Mouse (Mus musculus) hindbrain, embryonic 13.5 days (tissue): ENCODE data around the gene Csnk1g2. TPM values are rescaled to one million over a fixed set of nuclear protein-coding genes. Genes with fewer than 3 reads are reported as not detected.
A peak's percentile ranks its signal among the peaks of the same experiment; 100 is the strongest.

Experiments used
- ATAC-seq: fragments of 200-750 bp; cut with Nextera tagmentation; 2 replicates; pipeline ENCODE4 v1.8.0; 2017; ENCODE audit warnings: moderate TSS enrichment; ENCODE audit not compliant: low FRiP score
- H3K27ac ChIP-seq: fragments of 300-500 bp; sonication (generic); 2 replicates; pipeline ENCODE4 v1.5.1; 2015; ENCODE audit warnings: inconsistent platforms, mild to moderate bottlenecking, moderate library complexity
- H3K27me3 ChIP-seq: fragments of 300-500 bp; sonication (generic); 2 replicates; pipeline ENCODE4 v1.6.1; 2015; ENCODE audit warnings: mild to moderate bottlenecking, inconsistent platforms
- H3K36me3 ChIP-seq: fragments of 300-500 bp; sonication (generic); 2 replicates; pipeline ENCODE4 v1.6.1; 2015; ENCODE audit warnings: mild to moderate bottlenecking, inconsistent platforms
- H3K4me1 ChIP-seq: fragments of 300-500 bp; sonication (generic); replicated peaks from 2 replicates; pipeline ENCODE4 v1.6.1; 2015; ENCODE audit warnings: inconsistent platforms
- H3K4me2 ChIP-seq: fragments of 300-500 bp; sonication (generic); 2 replicates; pipeline ENCODE4 v1.6.1; 2015; ENCODE audit warnings: inconsistent platforms, mild to moderate bottlenecking, moderate library complexity
- H3K4me3 ChIP-seq: fragments of 300-500 bp; sonication (generic); 2 replicates; pipeline ENCODE4 v1.5.1; 2015; ENCODE audit warnings: mild to moderate bottlenecking, inconsistent platforms
- H3K9ac ChIP-seq: fragments of 300-500 bp; sonication (generic); 2 replicates; pipeline ENCODE4 v1.6.1; 2015; ENCODE audit warnings: mild to moderate bottlenecking, inconsistent platforms
- H3K9me3 ChIP-seq: fragments of 300-500 bp; sonication (generic); 2 replicates; pipeline ENCODE4 v1.6.1; 2016; ENCODE audit warnings: inconsistent platforms
- WGBS: fragments of 180-500 bp; shearing (Covaris S2); methylation state at CpG from one replicate; pipeline ENCODE4 v1.1.7; 2015; 5-methylcytosine and 5-hydroxymethylcytosine counted together
- polyA plus RNA-seq: library from polyadenylated mRNA; unstranded; fragments of >200 nt; fragmentation: Nextera tagmentation; extraction: Ambion mirVana; gene quantifications from 2 replicates; pipeline ENCODE4 v1.2.1, GENCODE M21; 2015

Csnk1g2 gene
- polyA plus RNA-seq, 1 experiment from 2014 or later, result 102 TPM

DNA sequence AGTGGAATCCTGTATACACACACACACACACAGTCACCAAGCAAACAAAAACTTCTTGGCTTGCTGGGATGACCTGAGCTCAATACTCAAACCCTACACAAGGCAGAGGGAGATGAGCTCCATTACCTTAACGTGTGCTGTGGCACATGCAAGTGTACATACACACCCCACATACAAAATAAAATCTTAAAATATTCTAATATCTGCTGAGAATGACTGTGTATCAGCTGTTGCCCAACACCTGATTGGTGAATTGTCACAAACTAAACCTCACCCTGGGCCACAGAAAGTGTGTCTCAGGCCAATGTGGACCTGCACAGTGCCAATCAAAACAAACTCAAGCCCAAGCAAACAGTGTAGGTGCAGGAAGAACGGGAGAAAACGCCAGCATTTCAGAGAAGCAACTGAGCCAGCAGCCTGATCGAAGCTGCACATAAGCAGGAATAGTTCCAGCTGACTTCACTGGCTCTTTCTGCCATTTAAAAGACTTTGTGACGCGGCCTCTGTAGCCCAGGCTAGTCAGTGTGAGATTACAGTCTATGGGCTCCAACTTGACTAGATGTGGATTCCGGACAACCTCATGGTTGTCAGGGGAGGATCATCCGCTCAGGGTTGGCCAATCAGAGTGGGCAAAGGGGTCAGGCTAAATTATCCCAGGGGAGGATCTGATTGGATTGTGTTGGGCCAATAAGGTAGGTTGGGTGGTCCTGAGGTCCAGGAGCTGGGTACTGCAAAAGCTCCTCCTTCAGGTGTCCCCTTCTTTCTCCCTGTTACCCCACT lies 3.0 kb upstream of the Csnk1g2 start:
- 37% methylated on average over 8 of the region's 8 CpGs for WGBS
- no peak overlapping the region for H3K4me2 ChIP-seq
- H3K9me3 ChIP-seq, result no peaks in the 10 kb centered on the region
- no peak overlapping the region for H3K4me3 ChIP-seq
- no peak overlapping the region for H3K27ac ChIP-seq
- ATAC-seq, result no peak
- no peaks in the 10 kb centered on the region for H3K27me3 ChIP-seq
- peaks cover 18% of the 10 kb centered on the region for H3K36me3 ChIP-seq
- no peak overlapping the region for H3K9ac ChIP-seq
- peaks cover 25% of the 10 kb centered on the region for H3K4me1 ChIP-seq

DNA sequence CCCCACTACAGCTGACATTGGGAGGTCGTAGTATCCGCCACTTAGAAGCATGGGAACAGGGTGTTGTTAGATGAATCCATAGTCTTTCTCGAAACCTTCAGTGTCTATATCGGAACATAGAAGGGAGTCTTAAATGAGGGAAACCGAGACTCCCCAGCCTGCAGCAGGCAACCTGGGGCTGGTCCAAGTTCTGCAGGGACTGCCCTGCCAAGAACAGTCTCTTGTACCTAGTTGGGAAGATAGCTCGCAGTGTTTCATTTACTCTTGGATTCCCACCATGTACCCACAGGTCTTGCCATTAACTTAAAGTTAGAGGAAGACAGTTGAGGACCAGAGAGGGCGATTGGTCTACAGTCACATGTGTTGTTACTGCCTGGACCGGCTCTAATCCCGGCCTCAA lies 2.3 kb upstream of the Csnk1g2 start:
- 87% methylated on average over 9 of the region's 9 CpGs for whole genome bisulfite sequencing
- Histone ChIP-seq H3K9me3 (no peaks in the 10 kb centered on the region), H3K36me3 (peaks cover 11% of the 10 kb centered on the region), H3K27me3 (no peaks in the 10 kb centered on the region), H3K4me2 (no peak overlapping the region), H3K4me3 (no peak overlapping the region), H3K27ac (no peak overlapping the region), H3K4me1 (peaks cover 32% of the 10 kb centered on the region), H3K9ac (no peak overlapping the region)
- ATAC-seq, result no peak

DNA sequence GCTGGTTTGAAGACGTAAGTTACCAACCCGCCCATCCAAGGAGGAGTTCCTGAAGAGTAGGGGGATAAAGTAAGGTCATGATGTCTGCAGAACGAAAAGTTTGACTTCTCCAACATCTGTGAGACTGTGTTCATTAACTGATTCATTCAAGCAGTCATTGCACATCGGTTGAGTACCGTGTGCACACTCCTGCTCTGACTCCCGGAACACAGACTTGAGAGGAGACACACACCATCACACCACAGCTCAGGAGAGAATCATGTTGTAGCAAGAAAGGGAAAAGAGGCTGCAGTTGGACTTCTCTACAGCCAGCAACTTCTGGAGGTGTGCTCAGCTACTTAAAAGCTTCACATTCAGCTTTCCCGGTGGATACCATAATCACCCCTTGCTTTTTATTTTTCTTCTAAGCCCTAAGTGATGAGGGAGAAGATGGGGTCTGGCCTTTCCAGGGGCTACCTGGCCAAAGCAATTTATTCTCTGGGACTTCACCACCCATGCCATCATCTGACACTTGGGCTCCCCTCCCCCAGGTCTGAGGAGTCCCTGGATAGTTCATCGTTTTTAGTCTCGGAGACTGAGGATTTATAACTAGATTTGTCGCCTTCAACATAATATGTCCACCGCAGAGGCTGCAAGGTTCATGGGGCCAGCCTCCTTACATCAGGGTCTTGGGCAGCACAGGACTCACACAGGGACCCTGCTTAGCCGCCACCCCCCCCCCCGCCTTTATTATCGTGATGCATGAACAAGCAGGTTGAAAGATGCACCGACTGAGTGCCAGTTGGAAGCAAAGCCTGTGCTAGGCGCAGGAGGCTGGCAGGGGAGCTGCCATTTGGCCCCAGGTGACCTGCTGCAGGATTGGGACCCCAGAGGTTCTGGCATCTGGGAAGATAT lies 1.6 kb upstream of the Csnk1g2 start:
- no peaks in the 10 kb centered on the region for H3K9me3 ChIP-seq
- H3K4me3 ChIP-seq, result peak overlapping the region; percentile 81
- WGBS, result 58% methylated on average over 16 of the region's 16 CpGs
- H3K27ac ChIP-seq, result peak overlapping the region; percentile 96
- H3K36me3 ChIP-seq, result peaks cover 4% of the 10 kb centered on the region
- peaks cover 38% of the 10 kb centered on the region for H3K4me1 ChIP-seq
- no peaks in the 10 kb centered on the region for H3K27me3 ChIP-seq
- peak overlapping the region; percentile 69 for H3K9ac ChIP-seq
- peak overlapping the region; percentile 68 for H3K4me2 ChIP-seq
- ATAC-seq, result no peak

DNA sequence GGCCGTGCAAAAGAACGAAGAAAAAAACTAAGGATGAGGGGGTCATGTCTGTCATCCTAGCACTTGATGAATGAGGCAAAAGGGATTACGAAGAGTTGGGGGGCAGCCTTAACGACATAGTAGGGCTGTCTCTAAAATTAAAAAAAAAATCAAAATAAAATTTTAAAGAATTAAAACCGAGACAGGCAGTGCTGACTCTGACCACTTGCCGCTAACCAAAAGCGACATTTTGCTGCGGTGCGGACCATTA lies 1.0 kb upstream of the Csnk1g2 start:
- H3K36me3 ChIP-seq, result no peaks in the 10 kb centered on the region
- 3% methylated on average over 9 of the region's 9 CpGs for WGBS
- no peaks in the 10 kb centered on the region for H3K27me3 ChIP-seq
- peak overlapping the region; percentile 81 for H3K4me3 ChIP-seq
- H3K4me2 ChIP-seq, result peak overlapping the region; percentile 68
- H3K4me1 ChIP-seq, result peaks cover 42% of the 10 kb centered on the region
- peak overlapping the region; percentile 69 for H3K9ac ChIP-seq
- H3K27ac ChIP-seq, result peak overlapping the region; percentile 96
- ATAC-seq, result no peak; the same call in 1 of the 2 replicates
- no peaks in the 10 kb centered on the region for H3K9me3 ChIP-seq

DNA sequence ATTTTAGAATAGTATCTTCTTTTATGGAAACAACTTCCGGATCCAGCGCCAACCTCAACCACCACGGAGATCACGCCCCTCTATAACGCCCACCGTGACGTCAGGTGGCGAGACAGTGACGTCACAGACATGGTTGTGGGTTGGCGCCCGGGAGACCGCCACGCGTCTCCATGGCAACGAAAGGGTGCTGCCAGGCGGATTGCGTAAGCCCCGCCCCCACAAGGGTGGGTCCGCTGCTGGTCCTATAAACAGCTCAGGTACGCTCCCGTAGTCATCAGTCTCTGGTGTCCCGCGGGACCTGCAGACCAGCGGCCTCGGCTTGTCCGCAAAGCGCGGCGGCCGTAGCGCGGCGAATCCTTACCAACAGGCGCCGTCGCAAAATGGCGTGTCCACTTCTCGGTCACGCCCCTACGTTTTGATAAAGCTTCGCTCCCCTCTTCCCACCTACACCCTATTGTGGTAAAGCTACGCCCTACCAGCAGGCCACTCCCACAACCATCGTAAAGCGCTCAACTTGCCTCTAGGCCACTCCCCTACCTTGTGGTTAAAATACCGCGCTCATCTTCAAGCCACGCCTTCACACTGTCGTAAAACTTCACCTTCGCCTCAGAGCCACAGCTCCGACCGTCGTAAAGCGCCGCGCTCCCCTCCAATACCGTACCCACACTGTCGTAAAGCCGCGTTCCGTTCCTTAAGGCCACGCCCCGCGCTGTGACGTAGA lies 538 bp upstream of the Csnk1g2 start:
- H3K4me2 ChIP-seq, result peak overlapping the region; percentile 68
- H3K27ac ChIP-seq, result peak overlapping the region; percentile 96
- no peaks in the 10 kb centered on the region for H3K36me3 ChIP-seq
- peak overlapping the region; percentile 81 for H3K4me3 ChIP-seq
- under 1% methylated on average over 64 of the region's 64 CpGs for WGBS
- ATAC-seq, result peak; percentile 95
- peak overlapping the region; percentile 97 for H3K9ac ChIP-seq
- H3K4me1 ChIP-seq, result peaks cover 42% of the 10 kb centered on the region
- no peaks in the 10 kb centered on the region for H3K9me3 ChIP-seq
- H3K27me3 ChIP-seq, result no peaks in the 10 kb centered on the region

DNA sequence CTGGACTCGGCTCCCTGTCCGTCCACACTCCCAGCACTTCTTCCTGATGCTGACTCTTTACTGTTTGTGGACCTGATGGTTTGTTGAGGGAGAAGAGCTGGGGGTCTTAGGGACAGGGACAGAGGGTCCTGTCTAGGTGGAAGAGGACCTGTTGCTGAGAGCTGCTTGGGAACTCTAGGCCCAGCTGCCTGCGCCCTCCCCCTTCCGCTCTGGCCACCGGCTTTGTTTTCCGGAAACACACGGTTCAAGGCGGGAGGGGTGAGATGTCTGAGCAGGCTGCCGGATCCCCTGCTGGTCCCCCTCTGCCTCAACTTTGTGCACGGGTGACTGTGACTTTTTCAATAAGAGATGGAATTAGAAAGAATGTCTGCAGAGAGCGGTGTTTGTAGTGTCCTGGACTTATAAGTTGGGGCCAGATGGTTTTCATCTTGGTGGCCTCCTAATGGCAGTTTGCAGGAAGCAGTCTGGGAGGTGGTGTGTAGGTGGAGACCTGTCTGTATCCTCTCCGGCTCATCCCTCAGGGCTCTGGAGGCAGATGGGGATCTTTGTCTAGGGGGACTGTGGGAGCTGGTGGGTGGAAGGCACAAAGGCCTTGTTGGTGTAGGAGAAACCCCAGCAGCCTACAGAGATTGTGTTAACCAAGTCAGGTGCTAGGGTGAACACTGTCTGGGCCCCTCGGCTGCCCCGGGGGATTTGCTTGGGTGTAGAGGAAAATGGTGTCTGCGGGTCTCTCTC lies 986 bp downstream of the Csnk1g2 start:
- no peak for ATAC-seq
- peaks cover 57% of the 10 kb centered on the region for H3K4me1 ChIP-seq
- H3K27ac ChIP-seq, result peak overlapping the region; percentile 96
- no peaks in the 10 kb centered on the region for H3K27me3 ChIP-seq
- H3K4me3 ChIP-seq, result peak overlapping the region; percentile 81
- peak overlapping the region; percentile 97 for H3K9ac ChIP-seq
- 19% methylated on average over 15 of the region's 15 CpGs for WGBS
- H3K4me2 ChIP-seq, result peak overlapping the region; percentile 98
- H3K36me3 ChIP-seq, result no peaks in the 10 kb centered on the region
- no peaks in the 10 kb centered on the region for H3K9me3 ChIP-seq

- Histone ChIP-seq H3K9me3 (no peaks in the 10 kb centered on the region), H3K4me2 (no peak overlapping the region), H3K4me1 (peaks cover 75% of the 10 kb centered on the region), H3K36me3 (no peaks in the 10 kb centered on the region; the same call in 1 of the 2 replicates), H3K9ac (0 out of 2 replicates have a peak overlapping the region, but pooled peaks have one; percentile 20), H3K27me3 (no peaks in the 10 kb centered on the region), H3K27ac (no peak overlapping the region), H3K4me3 (no peak overlapping the region)
- ATAC-seq, result no peak
- 97% methylated on average over 4 of the region's 4 CpGs for WGBS
These were observed 3.1 kb downstream of the Csnk1g2 start for GRCm38 (mm10) chr10:80625764-80626163.

- no peak for ATAC-seq
- Histone ChIP-seq H3K4me3 (no peak overlapping the region), H3K27me3 (no peaks in the 10 kb centered on the region), H3K4me2 (no peak overlapping the region), H3K36me3 (peaks cover 9% of the 10 kb centered on the region; the same call in 1 of the 2 replicates), H3K9me3 (no peaks in the 10 kb centered on the region), H3K27ac (peak overlapping the region; percentile 40; the same call in 1 of the 2 replicates), H3K9ac (peak overlapping the region; percentile 58), H3K4me1 (peaks cover 67% of the 10 kb centered on the region)
- 69% methylated on average over 2 of the region's 2 CpGs for WGBS
These were observed 5.0 kb downstream of the Csnk1g2 start for GRCm38 (mm10) chr10:80627685-80628084.

DNA sequence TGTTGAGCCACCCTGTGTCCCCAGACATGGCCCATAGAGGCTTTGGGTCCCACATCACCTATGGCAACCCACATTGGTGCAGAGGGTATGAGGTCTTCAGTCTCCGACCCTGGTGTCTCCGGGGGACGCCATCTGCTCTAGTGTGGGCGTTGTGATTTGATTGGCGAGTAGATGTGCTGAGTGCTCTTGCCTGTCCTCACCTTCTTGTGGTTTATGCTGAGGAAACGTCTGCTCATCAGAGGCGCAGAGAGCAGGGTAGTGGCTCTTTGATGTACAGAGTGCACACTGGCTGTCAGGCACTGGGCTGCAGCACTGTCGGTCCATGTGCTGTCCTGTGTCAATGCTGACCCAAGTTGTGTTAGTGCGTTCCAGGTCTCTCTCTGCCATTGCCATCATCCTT lies 6.3 kb downstream of the Csnk1g2 start:
- Histone ChIP-seq H3K27me3 (no peaks in the 10 kb centered on the region), H3K9ac (peak overlapping the region; percentile 36; the same call in 1 of the 2 replicates), H3K4me2 (no peak overlapping the region), H3K9me3 (no peaks in the 10 kb centered on the region), H3K27ac (peak overlapping the region; percentile 35; the same call in 1 of the 2 replicates), H3K36me3 (peaks cover 11% of the 10 kb centered on the region), H3K4me3 (no peak overlapping the region), H3K4me1 (peaks cover 58% of the 10 kb centered on the region)
- 79% methylated on average over 9 of the region's 9 CpGs for whole genome bisulfite sequencing
- no peak for ATAC-seq

DNA sequence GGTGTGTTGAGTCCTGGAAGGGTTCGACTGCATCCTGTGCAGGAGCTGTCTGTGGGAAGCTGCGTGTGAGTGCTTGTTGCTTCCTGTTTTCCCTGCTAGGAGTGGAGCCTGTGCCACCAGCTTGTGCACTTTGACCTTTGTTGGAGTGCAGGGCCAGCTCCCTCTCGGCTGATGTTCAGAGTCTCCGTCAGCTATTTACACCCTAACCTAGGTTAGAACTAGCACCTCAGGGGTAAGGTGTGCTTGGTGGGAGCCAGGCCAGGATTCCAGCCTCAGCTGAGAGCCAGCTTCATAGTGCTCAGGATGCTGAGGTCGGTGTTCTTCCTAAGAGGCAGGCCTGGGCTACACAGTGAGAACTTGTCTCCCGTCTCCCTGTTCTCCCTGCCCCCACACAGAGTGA lies 12.7 kb downstream of the Csnk1g2 start:
- Histone ChIP-seq H3K4me2 (no peak overlapping the region), H3K36me3 (peaks cover 75% of the 10 kb centered on the region), H3K9ac (no peak overlapping the region), H3K9me3 (no peaks in the 10 kb centered on the region), H3K4me1 (peaks cover 3% of the 10 kb centered on the region; the same call in 1 of the 2 replicates), H3K27me3 (no peaks in the 10 kb centered on the region), H3K27ac (no peak overlapping the region), H3K4me3 (no peak overlapping the region)
- 91% methylated on average over 6 of the region's 6 CpGs for WGBS
- no peak for ATAC-seq

GRCm38 (mm10) chr10:80646936-80647335 lies 24.3 kb downstream of the Csnk1g2 start:
- Histone ChIP-seq H3K9ac (no peak overlapping the region), H3K4me3 (no peak overlapping the region), H3K4me2 (no peak overlapping the region), H3K36me3 (peaks cover 73% of the 10 kb centered on the region), H3K27ac (no peak overlapping the region), H3K4me1 (peaks cover 6% of the 10 kb centered on the region; the same call in 1 of the 2 replicates), H3K9me3 (no peaks in the 10 kb centered on the region), H3K27me3 (no peaks in the 10 kb centered on the region)
- 91% methylated on average over 10 of the region's 10 CpGs for WGBS
- ATAC-seq, result no peak
